Mouse (Mus musculus) embryonic fibroblast, embryonic 13.5 days (primary cell): ENCODE measurements at regions not wholly inside any gene's neighbourhood (a gene's known extent, or its start where the extent isn't known, plus 50 kb on each side); places are given as distances from the start of the nearest gene placed in this dataset.

Experiments
- CTCF ChIP-seq: IDR thresholded peaks from 2 replicates; pipeline ENCODE4 v1.5.1; 2011; ENCODE audit warnings: mild to moderate bottlenecking, control low read depth, low read length, moderate library complexity, borderline replicate concordance; ENCODE audit not compliant: insufficient read depth
- POLR2A ChIP-seq: IDR thresholded peaks from 2 replicates; pipeline ENCODE4 v1.6.1; 2011; ENCODE audit warnings: low read depth, mild to moderate bottlenecking, control low read depth, low read length, moderate library complexity

DNA sequence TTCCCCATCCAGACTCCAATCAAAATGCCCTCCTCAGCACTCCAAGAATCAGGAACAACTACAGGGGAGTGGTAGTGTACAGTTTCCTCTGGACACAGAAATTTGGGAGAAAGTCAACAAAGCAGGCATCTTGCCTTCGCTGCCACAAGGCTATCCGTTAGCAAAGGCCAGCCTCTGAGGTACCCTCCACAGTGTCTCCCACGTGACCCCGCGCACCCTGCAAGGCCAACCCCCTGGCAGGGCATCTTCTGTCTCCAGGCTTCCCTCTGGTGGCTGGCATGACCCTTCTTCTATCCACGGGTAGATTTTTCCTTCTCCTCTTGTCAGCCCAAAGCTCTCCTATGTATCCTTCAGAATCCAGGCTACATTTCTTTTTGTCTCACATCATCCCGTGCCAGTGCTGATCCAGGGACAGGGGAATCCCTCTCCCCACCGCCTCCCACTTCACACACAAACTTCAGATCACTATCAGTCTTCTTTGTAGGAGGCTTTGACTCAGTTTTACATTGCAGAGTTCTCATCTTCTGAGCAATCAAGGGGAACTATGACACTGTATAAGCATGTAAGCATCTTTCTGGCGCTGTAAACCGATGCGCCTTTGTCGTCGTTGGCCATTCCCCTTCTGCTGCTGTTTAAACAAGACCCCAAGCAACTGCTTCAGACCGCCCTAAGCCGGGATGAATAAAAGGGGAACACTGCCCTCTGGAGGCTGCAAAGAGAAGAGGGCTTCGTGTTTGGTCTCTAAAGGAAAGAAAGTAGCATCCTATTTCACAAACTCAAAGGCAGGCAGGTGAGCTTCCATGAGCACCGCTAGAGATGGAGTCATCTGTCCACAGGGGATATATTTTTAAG lies 226.8 kb upstream of the Stac start:
- peak; percentile 40; the same call in 1 of the 2 replicates for TF ChIP-seq CTCF
- no peak for TF ChIP-seq POLR2A
